Mouse (Mus musculus) midbrain, embryonic 13.5 days (tissue): ENCODE results near the gene D230025D16Rik. TPM values are rescaled to one million over a fixed set of nuclear protein-coding genes. Genes with fewer than 3 reads are reported as not detected.

Experiments
- ATAC-seq: fragments of 200-750 bp; cut with Nextera tagmentation; 2 replicates; pipeline ENCODE4 v1.8.0; 2017; ENCODE audit warnings: mild to moderate bottlenecking, moderate TSS enrichment, moderate library complexity
- H3K27ac ChIP-seq: fragments of 300-500 bp; sonication (generic); 2 replicates; pipeline ENCODE4 v1.5.1; 2015; ENCODE audit warnings: inconsistent platforms, mild to moderate bottlenecking, moderate library complexity
- H3K27me3 ChIP-seq: fragments of 300-500 bp; sonication (generic); 2 replicates; pipeline ENCODE4 v1.6.1; 2015; ENCODE audit warnings: mild to moderate bottlenecking, inconsistent platforms
- H3K36me3 ChIP-seq: fragments of 300-500 bp; sonication (generic); 2 replicates; pipeline ENCODE4 v1.6.1; 2015; ENCODE audit warnings: mild to moderate bottlenecking, inconsistent platforms
- H3K4me1 ChIP-seq: fragments of 300-500 bp; sonication (generic); replicated peaks from 2 replicates; pipeline ENCODE4 v1.6.1; 2015; ENCODE audit warnings: inconsistent platforms
- H3K4me2 ChIP-seq: fragments of 300-500 bp; sonication (generic); replicated peaks from 2 replicates; pipeline ENCODE4 v1.6.1; 2015; ENCODE audit warnings: moderate library complexity, mild to moderate bottlenecking, inconsistent platforms
- H3K4me3 ChIP-seq: fragments of 300-500 bp; sonication (generic); replicated peaks from 2 replicates; pipeline ENCODE4 v1.5.1; 2015; ENCODE audit warnings: mild to moderate bottlenecking, inconsistent platforms
- H3K9ac ChIP-seq: fragments of 300-500 bp; sonication (generic); replicated peaks from 2 replicates; pipeline ENCODE4 v1.6.1; 2015; ENCODE audit warnings: mild to moderate bottlenecking, inconsistent platforms
- H3K9me3 ChIP-seq: fragments of 300-500 bp; sonication (generic); 2 replicates; pipeline ENCODE4 v1.6.1; 2016; ENCODE audit warnings: mild to moderate bottlenecking, inconsistent platforms
- WGBS: fragments of 180-500 bp; shearing (Covaris S2); methylation state at CpG from one replicate; pipeline ENCODE4 v1.1.7; 2015; 5-methylcytosine and 5-hydroxymethylcytosine counted together
- polyA plus RNA-seq: library from polyadenylated mRNA; unstranded; fragments of >200 nt; fragmentation: Nextera tagmentation; extraction: Ambion mirVana; gene quantifications from 2 replicates; pipeline ENCODE4 v1.2.1, GENCODE M21; 2015

The D230025D16Rik gene
- polyA plus RNA-seq, 1 experiment from 2014 or later, result 30.5 TPM

GRCm38 (mm10) chr8:105275840-105276239 lies 50.9 kb downstream of the D230025D16Rik start, which contains the start of gene Nol3:
Gene Nol3, plus strand, starts transcription at chr8:105276140.
- H3K4me1 ChIP-seq, result peaks cover 31% of the 10 kb centered on the region
- no peaks in the 10 kb centered on the region for H3K9me3 ChIP-seq
- H3K36me3 ChIP-seq, result peaks cover 16% of the 10 kb centered on the region
- H3K27ac ChIP-seq, result no peak within 1 kb of the TSS
- H3K27me3 ChIP-seq, result peaks cover 98% of the 10 kb centered on the region
- 4% methylated on average over 10 of the region's 10 CpGs for WGBS
- peak within 1 kb of the TSS; percentile 48 for H3K4me3 ChIP-seq
- H3K9ac ChIP-seq, result peak within 1 kb of the TSS; percentile 70
- H3K4me2 ChIP-seq, result peak within 1 kb of the TSS; percentile 84
- ATAC-seq, result peak; percentile 2; the same call in 1 of the 2 replicates

- ATAC-seq, result peak; percentile 73
- H3K9ac ChIP-seq, result peak overlapping the region; percentile 70
- peak overlapping the region; percentile 48 for H3K4me3 ChIP-seq
- H3K27me3 ChIP-seq, result peaks cover 94% of the 10 kb centered on the region
- H3K4me2 ChIP-seq, result peak overlapping the region; percentile 84
- peaks cover 20% of the 10 kb centered on the region for H3K36me3 ChIP-seq
- H3K27ac ChIP-seq, result no peak overlapping the region
- 2% methylated on average over 30 of the region's 30 CpGs for WGBS
- H3K4me1 ChIP-seq, result peaks cover 30% of the 10 kb centered on the region
- H3K9me3 ChIP-seq, result no peaks in the 10 kb centered on the region
These were observed 51.6 kb downstream of the D230025D16Rik start for GRCm38 (mm10) chr8:105276292-105277120.

- 3% methylated on average over 28 of the region's 28 CpGs for whole genome bisulfite sequencing
- Histone ChIP-seq H3K4me3 (peak overlapping the region; percentile 20), H3K27me3 (peaks cover 78% of the 10 kb centered on the region), H3K36me3 (peaks cover 43% of the 10 kb centered on the region), H3K4me1 (peaks cover 30% of the 10 kb centered on the region), H3K9ac (0 out of 2 replicates have a peak overlapping the region, but pooled peaks have one; percentile 37), H3K4me2 (peak overlapping the region; percentile 48), H3K9me3 (no peaks in the 10 kb centered on the region), H3K27ac (no peak overlapping the region)
- peak; percentile 53 for ATAC-seq
These were observed 54.0 kb downstream of the D230025D16Rik start for GRCm38 (mm10) chr8:105278911-105279334.

GRCm38 (mm10) chr8:105280567-105280966 lies 55.6 kb downstream of the D230025D16Rik start:
- H3K4me3 ChIP-seq, result no peak overlapping the region
- peaks cover 56% of the 10 kb centered on the region for H3K36me3 ChIP-seq
- H3K4me2 ChIP-seq, result no peak overlapping the region
- H3K27me3 ChIP-seq, result peaks cover 61% of the 10 kb centered on the region
- no peak overlapping the region for H3K27ac ChIP-seq
- H3K4me1 ChIP-seq, result peaks cover 36% of the 10 kb centered on the region
- ATAC-seq, result no peak
- no peak overlapping the region for H3K9ac ChIP-seq
- 61% methylated on average over 3 of the region's 3 CpGs for WGBS
- H3K9me3 ChIP-seq, result no peaks in the 10 kb centered on the region

GRCm38 (mm10) chr8:105281821-105282220 lies 56.9 kb downstream of the D230025D16Rik start:
- no peak for ATAC-seq
- Histone ChIP-seq H3K4me1 (peaks cover 36% of the 10 kb centered on the region), H3K9ac (no peak overlapping the region), H3K4me2 (no peak overlapping the region), H3K27me3 (peaks cover 49% of the 10 kb centered on the region), H3K4me3 (no peak overlapping the region), H3K9me3 (no peaks in the 10 kb centered on the region), H3K36me3 (peaks cover 64% of the 10 kb centered on the region), H3K27ac (no peak overlapping the region)
- WGBS, result 89% methylated on average over 12 of the region's 12 CpGs

- Histone ChIP-seq H3K4me2 (no peak overlapping the region), H3K36me3 (peaks cover 64% of the 10 kb centered on the region), H3K27ac (no peak overlapping the region), H3K27me3 (peaks cover 45% of the 10 kb centered on the region), H3K9ac (no peak overlapping the region), H3K4me3 (no peak overlapping the region), H3K4me1 (peaks cover 37% of the 10 kb centered on the region), H3K9me3 (no peaks in the 10 kb centered on the region)
- no peak for ATAC-seq
- 94% methylated on average over 4 of the region's 4 CpGs for WGBS
These were observed 57.3 kb downstream of the D230025D16Rik start for GRCm38 (mm10) chr8:105282239-105282638.

- Histone ChIP-seq H3K9me3 (no peaks in the 10 kb centered on the region), H3K27me3 (peaks cover 37% of the 10 kb centered on the region), H3K9ac (no peak overlapping the region), H3K4me2 (no peak overlapping the region), H3K4me3 (no peak overlapping the region), H3K4me1 (peaks cover 45% of the 10 kb centered on the region), H3K27ac (no peak overlapping the region), H3K36me3 (peaks cover 64% of the 10 kb centered on the region)
- peak; percentile 49 for ATAC-seq
- WGBS, result 27% methylated on average over 23 of the region's 23 CpGs
These were observed 58.1 kb downstream of the D230025D16Rik start for GRCm38 (mm10) chr8:105283074-105283473.

- Histone ChIP-seq H3K4me3 (no peak overlapping the region), H3K9me3 (no peaks in the 10 kb centered on the region), H3K36me3 (peaks cover 51% of the 10 kb centered on the region), H3K27me3 (peaks cover 17% of the 10 kb centered on the region), H3K4me1 (peaks cover 52% of the 10 kb centered on the region), H3K27ac (no peak overlapping the region), H3K4me2 (peak overlapping the region; percentile 81; the same call in 1 of the 2 replicates), H3K9ac (0 out of 2 replicates have a peak overlapping the region, but pooled peaks have one; percentile 39)
- WGBS, result 40% methylated on average over 12 of the region's 12 CpGs
- ATAC-seq, result no peak
These were observed 60.6 kb downstream of the D230025D16Rik start for GRCm38 (mm10) chr8:105285514-105285913.

- Histone ChIP-seq H3K9me3 (no peaks in the 10 kb centered on the region), H3K9ac (no peak overlapping the region), H3K36me3 (peaks cover 40% of the 10 kb centered on the region), H3K4me2 (peak overlapping the region; percentile 81), H3K27ac (no peak overlapping the region), H3K4me1 (peaks cover 57% of the 10 kb centered on the region), H3K27me3 (peaks cover 12% of the 10 kb centered on the region), H3K4me3 (peak overlapping the region; percentile 56)
- ATAC-seq, result no peak
- 82% methylated on average over 4 of the region's 4 CpGs for WGBS
These were observed 62.0 kb downstream of the D230025D16Rik start for GRCm38 (mm10) chr8:105286907-105287306.

GRCm38 (mm10) chr8:105288231-105288630 lies 63.3 kb downstream of the D230025D16Rik start:
- WGBS, result 81% methylated on average over 5 of the region's 5 CpGs
- Histone ChIP-seq H3K4me1 (peaks cover 57% of the 10 kb centered on the region), H3K9me3 (no peaks in the 10 kb centered on the region), H3K4me2 (peak overlapping the region; percentile 81), H3K9ac (peak overlapping the region; percentile 70), H3K4me3 (peak overlapping the region; percentile 56), H3K27me3 (peaks cover 12% of the 10 kb centered on the region), H3K27ac (peak overlapping the region; percentile 93; the same call in 1 of the 2 replicates), H3K36me3 (peaks cover 28% of the 10 kb centered on the region)
- no peak for ATAC-seq

- Histone ChIP-seq H3K9ac (peak overlapping the region; percentile 70), H3K27me3 (peaks cover 20% of the 10 kb centered on the region), H3K9me3 (no peaks in the 10 kb centered on the region), H3K4me2 (peak overlapping the region; percentile 81), H3K4me3 (peak overlapping the region; percentile 56), H3K36me3 (peaks cover 21% of the 10 kb centered on the region), H3K27ac (peak overlapping the region; percentile 93), H3K4me1 (peaks cover 57% of the 10 kb centered on the region)
- ATAC-seq, result peak; percentile 91
- WGBS, result under 1% methylated on average over 53 of the region's 53 CpGs
These were observed 64.2 kb downstream of the D230025D16Rik start for GRCm38 (mm10) chr8:105288958-105289732.
